Mouse (Mus musculus) lung, adult 2 months (tissue): ENCODE measurements around the gene Pde4dip. TPM values are rescaled to one million over a fixed set of nuclear protein-coding genes. Genes with fewer than 3 reads are reported as not detected.
A peak's percentile ranks its signal among the peaks of the same experiment; 100 is the strongest.

Source experiments
- DNase-seq: peaks from one replicate; pipeline ENCODE4 v3.0.0; 2022
- H3K4me1 ChIP-seq: fragments of 200-500 bp; 2 replicates; pipeline ENCODE4 v1.6.1; 2011; ENCODE audit warnings: low read length; ENCODE audit not compliant: control insufficient read depth, insufficient read depth
- H3K4me3 ChIP-seq: fragments of 200-500 bp; replicated peaks from 2 replicates; pipeline ENCODE3; 2011; ENCODE audit warnings: low read depth, mild to moderate bottlenecking, control low read depth, low read length; ENCODE audit errors: extremely low read depth
- CTCF ChIP-seq: fragments of 200-500 bp; IDR thresholded peaks from 2 replicates; pipeline ENCODE4 v1.5.1; 2011; ENCODE audit warnings: mild to moderate bottlenecking, low read length, control low read depth; ENCODE audit not compliant: insufficient read depth
- POLR2A ChIP-seq: fragments of 200-500 bp; IDR thresholded peaks from 2 replicates; pipeline ENCODE4 v1.6.1; 2011; ENCODE audit warnings: low read depth, mild to moderate bottlenecking, control low read depth, low read length, borderline replicate concordance; ENCODE audit errors: extremely low read depth
- WGBS: fragments of 180-500 bp; shearing (Covaris S2); methylation state at CpG from one replicate; pipeline ENCODE4 v1.1.7; 2018; 5-methylcytosine and 5-hydroxymethylcytosine counted together
- polyA plus RNA-seq: library from polyadenylated mRNA; depleted of rRNA; stranded (reverse); fragments of >200 nt; gene quantifications from 2 replicates; pipeline ENCODE4 v1.2.3, GENCODE M21; 2012

Pde4dip gene
- polyA plus RNA-seq, 1 experiment: 68.2 TPM

DNA sequence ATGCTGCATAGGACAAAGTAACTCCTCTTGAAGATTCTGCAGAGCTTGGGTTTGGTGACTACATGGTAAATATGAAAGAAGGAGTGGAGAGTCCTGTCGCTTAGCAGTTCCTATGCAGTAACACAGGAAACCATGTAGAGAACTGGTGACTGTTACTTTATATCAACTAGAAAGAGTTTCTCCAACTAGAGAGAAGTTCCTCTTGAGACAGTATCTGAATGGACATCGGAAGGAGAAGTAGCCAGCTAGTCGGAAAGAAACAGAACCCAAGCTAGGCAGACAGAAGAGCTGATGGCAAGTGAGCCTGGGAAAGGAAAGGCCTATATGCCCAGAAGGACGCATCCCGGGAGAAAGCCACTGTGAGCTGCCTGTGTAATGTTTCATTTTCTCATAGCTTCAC, 127.3 kb downstream of the Pde4dip start:
- DNase-seq: no peak
- TF ChIP-seq POLR2A (no peak), CTCF (no peak)
- peaks cover 4% of the 10 kb centered on the region; the same call in 1 of the 2 replicates for H3K4me1 ChIP-seq
- H3K4me3 ChIP-seq: no peak overlapping the region
- 86% methylated on average over 5 of the region's 5 CpGs for WGBS

DNA sequence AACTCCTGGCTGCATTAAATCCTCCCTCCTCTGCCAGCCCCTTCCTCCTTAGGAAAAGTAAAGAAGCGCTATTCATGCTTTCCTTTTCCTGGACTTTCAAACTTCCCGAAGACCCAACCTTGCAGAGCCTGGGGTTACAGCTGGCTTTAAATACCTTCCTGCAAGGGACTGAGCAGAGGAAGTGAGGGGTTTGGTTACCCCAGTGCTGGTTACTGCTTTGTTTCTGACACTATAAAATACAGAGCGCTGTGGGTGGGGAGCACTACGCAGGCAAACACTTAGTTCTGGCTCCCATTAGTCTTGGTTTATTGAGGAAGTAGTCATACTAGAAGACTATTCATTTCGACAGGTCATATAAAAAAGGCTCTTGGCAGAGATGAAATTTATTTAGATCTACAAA, 128.7 kb downstream of the Pde4dip start:
- Histone ChIP-seq H3K4me1 (peaks cover 2% of the 10 kb centered on the region; the same call in 1 of the 2 replicates), H3K4me3 (no peak overlapping the region)
- 76% methylated on average over 5 of the region's 5 CpGs for whole genome bisulfite sequencing
- DNase-seq: no peak
- TF ChIP-seq POLR2A: no peak
- TF ChIP-seq CTCF: no peak

DNA sequence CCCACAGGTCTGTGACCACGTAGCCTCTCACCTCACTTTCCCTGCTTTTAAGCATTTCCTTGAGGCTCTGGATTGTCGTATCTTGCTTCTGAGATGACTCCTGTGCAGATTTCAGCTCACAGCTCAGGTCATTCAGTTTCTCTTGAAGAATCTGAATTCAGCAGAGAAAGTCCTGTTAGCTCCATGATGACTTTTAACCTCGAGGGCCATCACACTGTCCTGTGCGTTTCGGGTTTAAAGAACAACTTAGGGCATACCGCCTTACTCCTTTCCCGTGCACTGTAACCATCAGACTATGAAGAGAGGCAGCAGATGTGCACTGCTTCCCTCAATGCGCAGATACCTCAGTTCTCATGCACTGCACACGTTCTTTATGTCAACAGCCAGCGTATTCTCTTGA, 131.0 kb downstream of the Pde4dip start:
- Histone ChIP-seq H3K4me1 (no peaks in the 10 kb centered on the region), H3K4me3 (no peak overlapping the region)
- TF ChIP-seq CTCF (no peak), POLR2A (no peak)
- 91% methylated on average over 10 of the region's 10 CpGs for WGBS
- DNase-seq: no peak

DNA sequence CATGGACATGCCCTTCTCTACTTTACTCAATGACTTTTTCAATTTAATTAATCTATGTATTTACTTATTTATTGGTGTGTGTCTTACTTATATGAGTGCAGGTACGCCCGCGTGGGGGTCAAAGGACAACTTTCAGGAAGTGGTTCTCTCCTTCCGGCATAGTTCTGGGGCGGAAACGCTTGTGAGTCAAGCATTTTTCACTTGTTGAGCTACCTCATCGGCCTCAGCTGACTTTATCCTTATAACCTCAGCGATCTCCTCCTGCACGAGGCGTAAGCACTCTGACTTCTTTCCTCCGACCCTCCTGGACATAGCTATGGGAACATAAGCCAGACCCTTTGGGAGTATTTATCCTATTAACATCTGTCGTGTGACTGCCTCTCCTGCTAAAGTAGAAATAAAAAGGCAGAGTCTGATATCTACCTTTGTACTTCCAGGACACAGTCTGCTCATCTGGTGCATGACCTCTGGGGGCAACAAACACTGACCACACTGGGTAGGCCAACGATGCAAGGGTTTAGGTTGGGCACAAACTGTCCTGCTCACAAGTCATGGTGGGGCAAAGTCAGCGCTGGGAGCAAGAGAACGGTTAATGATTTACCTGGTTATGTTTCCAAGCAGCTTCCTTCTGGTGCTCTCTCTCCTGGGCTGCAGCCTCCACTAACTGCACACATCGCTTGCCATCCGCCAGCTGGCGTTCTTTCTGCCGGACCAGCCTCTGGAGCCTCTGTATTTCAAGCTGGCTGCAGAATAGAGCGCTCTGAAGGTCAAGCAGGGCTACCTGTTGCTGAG, 132.0 kb downstream of the Pde4dip start:
- no peak for DNase-seq
- no peak for TF ChIP-seq CTCF
- no peak for TF ChIP-seq POLR2A
- 88% methylated on average over 20 of the region's 20 CpGs for WGBS
- Histone ChIP-seq H3K4me1 (no peaks in the 10 kb centered on the region), H3K4me3 (no peak overlapping the region)

DNA sequence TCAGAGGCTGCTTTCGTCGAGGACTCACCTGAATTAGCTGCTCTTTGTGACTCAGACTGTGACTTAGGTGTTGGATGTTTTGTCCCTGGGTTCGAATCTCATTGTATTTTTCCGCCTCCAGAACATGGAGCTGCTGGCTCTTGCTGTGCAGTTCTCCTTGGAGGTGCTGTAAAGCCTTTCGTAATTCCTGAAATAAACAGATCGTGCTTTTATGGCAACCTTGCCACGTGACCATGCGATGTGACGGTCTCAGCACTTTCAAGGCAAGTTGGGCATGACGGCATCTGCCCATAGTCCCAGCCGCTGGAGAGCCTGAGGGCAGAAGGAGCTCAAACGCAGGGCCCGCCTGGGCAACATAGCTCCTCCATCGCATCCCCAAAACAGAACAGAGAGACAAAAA, 133.1 kb downstream of the Pde4dip start:
- DNase-seq: no peak
- WGBS: 94% methylated on average over 14 of the region's 14 CpGs
- Histone ChIP-seq H3K4me3 (no peak overlapping the region), H3K4me1 (no peaks in the 10 kb centered on the region)
- TF ChIP-seq POLR2A (no peak), CTCF (no peak)

DNA sequence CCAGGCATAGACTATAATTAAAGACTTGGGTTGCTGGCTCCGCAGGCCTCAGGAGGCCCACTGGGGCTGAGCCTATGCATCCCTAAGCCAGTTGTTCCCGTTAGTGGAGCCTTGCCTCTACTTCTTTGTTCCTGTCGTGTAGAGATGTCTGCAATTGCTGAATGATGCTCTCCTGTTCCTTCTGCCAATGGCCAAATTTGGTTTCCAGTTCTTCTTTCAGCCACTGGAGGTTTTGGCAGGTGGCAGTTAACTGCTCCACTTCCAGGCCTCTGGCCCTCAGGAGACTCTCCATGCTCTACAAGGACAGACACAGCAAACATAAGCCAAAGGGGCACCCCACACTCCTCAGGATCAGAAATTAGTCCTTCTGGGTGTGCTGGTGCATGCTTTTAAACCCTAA, 135.6 kb downstream of the Pde4dip start:
- DNase-seq: no peak
- 84% methylated on average over 3 of the region's 3 CpGs for WGBS
- H3K4me1 ChIP-seq: 0 out of 2 replicates have a peak, but pooled peaks cover 2% of the 10 kb centered on the region
- H3K4me3 ChIP-seq: no peak overlapping the region
- TF ChIP-seq CTCF (no peak), POLR2A (no peak)

DNA sequence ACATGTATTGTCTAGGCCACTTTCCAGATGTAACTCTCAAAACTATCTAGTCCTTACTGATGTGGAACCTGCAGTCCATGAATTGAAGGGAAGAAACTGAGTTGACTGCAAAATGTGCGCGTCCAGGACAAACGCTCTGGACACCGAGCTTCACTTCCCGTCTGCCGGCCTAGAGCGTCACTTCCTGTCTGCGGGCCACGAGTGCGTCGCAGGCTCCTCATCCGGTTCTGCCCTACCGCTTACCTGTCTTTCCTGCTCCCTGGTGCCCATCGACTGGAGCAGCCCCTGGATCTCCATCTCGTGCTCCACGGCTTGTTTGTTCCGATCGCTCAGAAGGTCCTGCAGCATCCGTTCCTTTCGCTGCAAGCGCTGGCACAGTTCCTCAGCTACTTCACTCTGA, 136.9 kb downstream of the Pde4dip start:
- H3K4me3 ChIP-seq: no peak overlapping the region
- WGBS: 91% methylated on average over 21 of the region's 21 CpGs
- H3K4me1 ChIP-seq: 0 out of 2 replicates have a peak, but pooled peaks cover 2% of the 10 kb centered on the region
- no peak for DNase-seq
- no peak for TF ChIP-seq POLR2A
- no peak for TF ChIP-seq CTCF

DNA sequence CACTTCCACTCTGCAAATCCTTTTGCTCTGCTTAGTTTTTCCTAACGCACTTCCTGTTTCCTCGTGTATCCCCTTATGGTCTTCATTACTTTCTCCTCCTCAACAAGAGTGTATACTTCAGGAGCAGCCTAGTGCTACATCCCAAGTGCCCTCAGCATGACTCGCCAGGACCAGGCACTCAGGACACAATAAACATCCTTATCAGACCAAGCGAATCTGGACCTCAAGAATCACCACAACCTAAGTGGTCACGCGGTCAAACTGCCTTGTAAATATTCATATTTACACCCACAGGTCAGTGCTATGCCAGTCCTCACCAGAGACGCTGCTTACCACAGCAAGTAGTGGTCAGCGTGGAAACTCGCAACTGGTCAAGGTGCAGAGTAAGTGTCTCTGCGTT, 139.7 kb downstream of the Pde4dip start:
- WGBS: 66% methylated on average over 10 of the region's 10 CpGs
- H3K4me3 ChIP-seq: no peak overlapping the region
- 0 out of 2 replicates have a peak, but pooled peaks cover 2% of the 10 kb centered on the region for H3K4me1 ChIP-seq
- peak; percentile 16 for DNase-seq
- TF ChIP-seq CTCF (no peak), POLR2A (no peak)

DNA sequence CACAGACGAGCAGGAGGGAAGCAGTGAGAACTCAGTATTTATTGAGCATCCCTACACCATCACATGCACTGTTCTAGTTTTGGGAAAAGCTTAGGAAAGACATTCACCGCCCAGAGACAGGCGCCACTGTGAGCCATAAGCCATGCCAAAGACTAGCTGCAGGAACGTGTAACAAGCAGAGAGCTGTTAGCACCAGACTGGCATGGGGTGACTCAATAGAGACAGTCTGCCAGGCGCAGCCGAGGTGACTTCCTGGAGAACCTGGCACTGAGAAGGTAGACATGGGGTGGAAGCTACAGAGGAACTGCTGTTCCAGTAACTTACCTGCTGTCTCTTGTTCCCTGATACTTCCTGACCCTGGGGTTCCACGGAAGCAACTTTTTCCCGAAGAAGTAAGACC, 145.7 kb downstream of the Pde4dip start:
- TF ChIP-seq POLR2A: no peak
- TF ChIP-seq CTCF: no peak
- Histone ChIP-seq H3K4me1 (no peaks in the 10 kb centered on the region), H3K4me3 (no peak overlapping the region)
- 92% methylated on average over 8 of the region's 8 CpGs for WGBS
- DNase-seq: no peak

DNA sequence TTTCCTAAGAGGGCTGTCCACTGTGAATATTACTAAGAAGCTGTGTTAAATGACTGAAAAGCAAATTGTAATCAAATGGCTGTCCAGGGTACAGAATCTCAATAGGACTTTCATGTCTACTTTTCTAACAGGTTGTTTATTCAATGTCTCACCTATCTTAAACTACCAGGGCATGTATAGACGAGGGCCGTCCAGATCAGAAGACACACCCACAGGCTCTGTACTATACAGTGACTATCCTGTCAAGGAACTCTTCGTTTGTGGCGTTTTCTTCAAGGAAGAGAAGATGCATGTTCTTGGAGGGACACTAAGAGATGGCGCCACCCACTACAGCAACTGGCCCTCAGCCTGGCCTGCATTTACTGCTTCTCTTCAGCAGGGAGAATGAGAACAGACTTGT, 152.9 kb downstream of the Pde4dip start:
- no peak for TF ChIP-seq CTCF
- TF ChIP-seq POLR2A: no peak
- no peak for DNase-seq
- WGBS: 70% methylated on average over 5 of the region's 5 CpGs
- no peak overlapping the region for H3K4me3 ChIP-seq
- no peaks in the 10 kb centered on the region; the same call in 1 of the 2 replicates for H3K4me1 ChIP-seq
